Mouse (Mus musculus): Measurements from ENCODE around the gene Armc5.

The Armc5 gene

DNA sequence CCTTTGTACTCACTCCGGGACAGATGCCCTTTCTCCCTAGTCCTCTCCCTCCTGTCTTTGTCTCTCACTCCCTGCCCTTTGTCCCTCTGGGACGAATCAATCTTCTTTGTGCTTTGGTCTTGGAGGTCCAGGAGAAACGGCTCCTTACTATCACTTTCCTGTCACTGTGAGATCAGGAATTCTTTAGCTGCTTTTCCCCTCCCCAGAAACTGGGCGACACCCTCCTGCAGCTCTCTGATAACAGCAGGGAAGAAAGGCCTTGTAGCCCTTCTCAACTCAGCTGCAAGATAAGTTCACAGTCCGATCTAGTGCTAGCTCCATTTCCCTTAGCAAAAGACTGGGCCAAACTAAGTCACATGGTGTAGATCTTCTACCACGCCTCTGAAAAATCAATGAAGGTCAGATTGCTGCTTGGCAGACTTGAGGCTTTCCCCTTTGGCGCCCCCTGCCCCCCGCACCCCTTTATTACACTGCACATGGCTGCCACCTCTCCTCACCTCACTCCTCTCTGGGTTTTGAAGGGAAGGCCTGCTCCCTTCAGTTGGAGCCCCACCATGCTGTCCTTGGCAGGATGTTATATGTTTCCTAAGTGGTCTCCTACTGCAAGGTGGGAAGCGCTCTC lies 51.9 kb downstream of the Armc5 start:
- DNase-seq (ENCODE audit: low spot score in 2 of 2) = no peak

All from cerebellum, postnatal 4 days (tissue).